Mouse (Mus musculus): ENCODE results near the gene Gpr18.

- no peak for TF ChIP-seq TAL1 (IDR thresholded peaks at IDR 0.05; ENCODE audit: low read length)
- no peak for TF ChIP-seq GATA1 (IDR thresholded peaks at IDR 0.05; ENCODE audit: low read length)
Observed at GRCm38 (mm10) chr14:121904754-121905153, 10.8 kb downstream of the Gpr18 start.
